Mouse (Mus musculus): ENCODE results near the gene Map3k6.

The Map3k6 gene

GRCm38 (mm10) chr4:133251214-133251613, 10.6 kb downstream of the Map3k6 start:
- DNase-seq (ENCODE audit: extremely low spot score, low spot score), result peak; percentile 56

GRCm38 (mm10) chr4:133252089-133252488, 11.5 kb downstream of the Map3k6 start:
- no peak for DNase-seq (ENCODE audit: extremely low spot score, low spot score)

- no peak for DNase-seq (ENCODE audit: extremely low spot score, low spot score)
Measured at GRCm38 (mm10) chr4:133253412-133253811, 12.8 kb downstream of the Map3k6 start.

GRCm38 (mm10) chr4:133255392-133255791, 14.8 kb downstream of the Map3k6 start:
- DNase-seq (ENCODE audit: extremely low spot score, low spot score), result no peak

GRCm38 (mm10) chr4:133256820-133257219, 16.2 kb downstream of the Map3k6 start:
- no peak for DNase-seq (ENCODE audit: extremely low spot score, low spot score)

GRCm38 (mm10) chr4:133257230-133257629, 16.6 kb downstream of the Map3k6 start:
- no peak for DNase-seq (ENCODE audit: extremely low spot score, low spot score)

GRCm38 (mm10) chr4:133257798-133258408, 17.3 kb downstream of the Map3k6 start:
- no peak for DNase-seq (ENCODE audit: extremely low spot score, low spot score)

GRCm38 (mm10) chr4:133261641-133262374, 21.2 kb downstream of the Map3k6 start:
- no peak for DNase-seq (ENCODE audit: extremely low spot score, low spot score)

- DNase-seq (ENCODE audit: extremely low spot score, low spot score), result no peak
Measured at GRCm38 (mm10) chr4:133262375-133262765, 21.8 kb downstream of the Map3k6 start.

GRCm38 (mm10) chr4:133262882-133263281, 22.3 kb downstream of the Map3k6 start, which contains the start of gene Sytl1:
Sytl1 (minus strand) TSS chr4:133263113.
- no peak for DNase-seq (ENCODE audit: extremely low spot score, low spot score)

GRCm38 (mm10) chr4:133263756-133264155, 23.1 kb downstream of the Map3k6 start:
- no peak for DNase-seq (ENCODE audit: extremely low spot score, low spot score)

- DNase-seq (ENCODE audit: extremely low spot score, low spot score), result no peak
Measured at GRCm38 (mm10) chr4:133264559-133264958, 23.9 kb downstream of the Map3k6 start.

- no peak for DNase-seq (ENCODE audit: extremely low spot score, low spot score)
Measured at GRCm38 (mm10) chr4:133265297-133265696, 24.7 kb downstream of the Map3k6 start.

- no peak for DNase-seq (ENCODE audit: extremely low spot score, low spot score)
Measured at GRCm38 (mm10) chr4:133265759-133266158, 25.1 kb downstream of the Map3k6 start.

GRCm38 (mm10) chr4:133266248-133266880, 25.7 kb downstream of the Map3k6 start:
- no peak for DNase-seq (ENCODE audit: extremely low spot score, low spot score)

GRCm38 (mm10) chr4:133268931-133269330, 28.3 kb downstream of the Map3k6 start:
- DNase-seq (ENCODE audit: extremely low spot score, low spot score), result no peak

GRCm38 (mm10) chr4:133269596-133269995, 29.0 kb downstream of the Map3k6 start:
- no peak for DNase-seq (ENCODE audit: extremely low spot score, low spot score)

GRCm38 (mm10) chr4:133270929-133271328, 30.3 kb downstream of the Map3k6 start:
- no peak for DNase-seq (ENCODE audit: extremely low spot score, low spot score)

GRCm38 (mm10) chr4:133277104-133278026, 36.7 kb downstream of the Map3k6 start, which contains the start of gene Tmem222:
Tmem222 (minus strand) TSS chr4:133277792.
- peak; percentile 96 for DNase-seq (ENCODE audit: extremely low spot score, low spot score)

- no peak for DNase-seq (ENCODE audit: extremely low spot score, low spot score)
Measured at GRCm38 (mm10) chr4:133278067-133278466, 37.4 kb downstream of the Map3k6 start.

- no peak for DNase-seq (ENCODE audit: extremely low spot score, low spot score)
Measured at GRCm38 (mm10) chr4:133278482-133278881, 37.9 kb downstream of the Map3k6 start.
